Mouse (Mus musculus) hindbrain, embryonic 12.5 days (tissue): ENCODE measurements around the gene Sh3bgrl2. TPM values are rescaled to one million over a fixed set of nuclear protein-coding genes. Genes with fewer than 3 reads are reported as not detected.

ENCODE experiments used
- ATAC-seq: fragments of 200-750 bp; cut with Nextera tagmentation; 2 replicates; pipeline ENCODE4 v1.8.0; 2017; ENCODE audit warnings: moderate TSS enrichment; ENCODE audit not compliant: low FRiP score
- H3K27ac ChIP-seq: fragments of 300-500 bp; sonication (generic); 2 replicates; pipeline ENCODE4 v1.5.1; 2016; ENCODE audit warnings: mild to moderate bottlenecking
- H3K27me3 ChIP-seq: fragments of 300-500 bp; sonication (generic); 2 replicates; pipeline ENCODE4 v1.6.1; 2016; ENCODE audit warnings: mild to moderate bottlenecking
- H3K36me3 ChIP-seq: fragments of 300-500 bp; sonication (generic); 2 replicates; pipeline ENCODE4 v1.6.1; 2016; ENCODE audit warnings: mild to moderate bottlenecking
- H3K4me1 ChIP-seq: fragments of 300-500 bp; sonication (generic); 2 replicates; pipeline ENCODE4 v1.6.1; 2016
- H3K4me2 ChIP-seq: fragments of 300-500 bp; sonication (generic); replicated peaks from 2 replicates; pipeline ENCODE4 v1.6.1; 2016; ENCODE audit warnings: mild to moderate bottlenecking
- H3K4me3 ChIP-seq: fragments of 300-500 bp; sonication (generic); 2 replicates; pipeline ENCODE4 v1.5.1; 2016; ENCODE audit warnings: mild to moderate bottlenecking
- H3K9ac ChIP-seq: fragments of 300-500 bp; sonication (generic); 2 replicates; pipeline ENCODE4 v1.6.1; 2016; ENCODE audit warnings: mild to moderate bottlenecking, moderate library complexity
- H3K9me3 ChIP-seq: fragments of 300-500 bp; sonication (generic); replicated peaks from 2 replicates; pipeline ENCODE4 v1.6.1; 2016; ENCODE audit warnings: mild to moderate bottlenecking
- WGBS: fragments of 180-500 bp; shearing (Covaris S2); methylation state at CpG from one replicate; pipeline ENCODE4 v1.1.7; 2016; 5-methylcytosine and 5-hydroxymethylcytosine counted together
- polyA plus RNA-seq: library from polyadenylated mRNA; unstranded; fragments of >200 nt; fragmentation: Nextera tagmentation; extraction: Ambion mirVana; gene quantifications from 2 replicates; pipeline ENCODE4 v1.2.1, GENCODE M21; 2016

Sh3bgrl2 gene
- polyA plus RNA-seq, 1 experiment from 2014 or later = 8.1 TPM

GRCm38 (mm10) chr9:83579049-83579448, 30.9 kb downstream of the Sh3bgrl2 start:
- H3K9me3 ChIP-seq = no peaks in the 10 kb centered on the region
- 78% methylated on average over 4 of the region's 4 CpGs for WGBS
- H3K27ac ChIP-seq = no peak overlapping the region
- no peak overlapping the region for H3K9ac ChIP-seq
- no peak overlapping the region for H3K4me3 ChIP-seq
- H3K4me1 ChIP-seq = no peaks in the 10 kb centered on the region
- no peaks in the 10 kb centered on the region for H3K36me3 ChIP-seq
- no peak for ATAC-seq
- H3K4me2 ChIP-seq = no peak overlapping the region
- H3K27me3 ChIP-seq = no peaks in the 10 kb centered on the region

- 72% methylated on average over 7 of the region's 7 CpGs for WGBS
These were observed 34.6 kb downstream of the Sh3bgrl2 start for GRCm38 (mm10) chr9:83582748-83583147.

GRCm38 (mm10) chr9:83586316-83587050, 38.4 kb downstream of the Sh3bgrl2 start:
- Histone ChIP-seq H3K4me2 (no peak overlapping the region), H3K9ac (no peak overlapping the region), H3K36me3 (no peaks in the 10 kb centered on the region), H3K4me3 (no peak overlapping the region), H3K4me1 (peaks cover 7% of the 10 kb centered on the region; the same call in 1 of the 2 replicates), H3K27me3 (no peaks in the 10 kb centered on the region), H3K9me3 (no peaks in the 10 kb centered on the region), H3K27ac (no peak overlapping the region)
- no peak for ATAC-seq
- WGBS = 89% methylated on average over 17 of the region's 17 CpGs

More at GRCm38 (mm10) chr9:83582748-83583147, 34.6 kb downstream of the Sh3bgrl2 start:
- Histone ChIP-seq H3K4me1 (no peaks in the 10 kb centered on the region), H3K36me3 (no peaks in the 10 kb centered on the region), H3K4me2 (no peak overlapping the region), H3K4me3 (no peak overlapping the region), H3K27me3 (no peaks in the 10 kb centered on the region), H3K9ac (no peak overlapping the region), H3K27ac (no peak overlapping the region), H3K9me3 (no peaks in the 10 kb centered on the region)
- ATAC-seq = no peak

- H3K4me3 ChIP-seq = no peak overlapping the region
- no peaks in the 10 kb centered on the region for H3K27me3 ChIP-seq
- no peak overlapping the region for H3K4me2 ChIP-seq
- whole genome bisulfite sequencing = 94% methylated on average over 9 of the region's 9 CpGs
- peaks cover 7% of the 10 kb centered on the region; the same call in 1 of the 2 replicates for H3K4me1 ChIP-seq
- no peak overlapping the region for H3K27ac ChIP-seq
- no peak overlapping the region for H3K9ac ChIP-seq
- no peaks in the 10 kb centered on the region for H3K9me3 ChIP-seq
- no peak for ATAC-seq
- no peaks in the 10 kb centered on the region for H3K36me3 ChIP-seq
These were observed 39.0 kb downstream of the Sh3bgrl2 start for GRCm38 (mm10) chr9:83587116-83587515.

GRCm38 (mm10) chr9:83589063-83589462, 40.9 kb downstream of the Sh3bgrl2 start:
- 91% methylated on average over 2 of the region's 2 CpGs for WGBS
- Histone ChIP-seq H3K4me2 (no peak overlapping the region), H3K4me1 (peaks cover 7% of the 10 kb centered on the region; the same call in 1 of the 2 replicates), H3K4me3 (no peak overlapping the region), H3K9ac (no peak overlapping the region), H3K27ac (no peak overlapping the region), H3K36me3 (no peaks in the 10 kb centered on the region), H3K27me3 (no peaks in the 10 kb centered on the region), H3K9me3 (no peaks in the 10 kb centered on the region)
- no peak for ATAC-seq

- Histone ChIP-seq H3K36me3 (no peaks in the 10 kb centered on the region), H3K27ac (peak overlapping the region; percentile 2), H3K4me3 (no peak overlapping the region), H3K4me1 (peaks cover 7% of the 10 kb centered on the region; the same call in 1 of the 2 replicates), H3K9me3 (no peaks in the 10 kb centered on the region), H3K4me2 (no peak overlapping the region), H3K9ac (no peak overlapping the region), H3K27me3 (no peaks in the 10 kb centered on the region)
- peak; percentile 60; the same call in 1 of the 2 replicates for ATAC-seq
- 60% methylated on average over 14 of the region's 14 CpGs for WGBS
These were observed 41.7 kb downstream of the Sh3bgrl2 start for GRCm38 (mm10) chr9:83589680-83590467.

- peaks cover 7% of the 10 kb centered on the region; the same call in 1 of the 2 replicates for H3K4me1 ChIP-seq
- H3K27me3 ChIP-seq = no peaks in the 10 kb centered on the region
- H3K4me2 ChIP-seq = no peak overlapping the region
- H3K36me3 ChIP-seq = no peaks in the 10 kb centered on the region
- H3K9me3 ChIP-seq = no peaks in the 10 kb centered on the region
- 88% methylated on average over 10 of the region's 10 CpGs for WGBS
- no peak overlapping the region for H3K27ac ChIP-seq
- H3K4me3 ChIP-seq = no peak overlapping the region
- no peak overlapping the region for H3K9ac ChIP-seq
- ATAC-seq = no peak
These were observed 43.8 kb downstream of the Sh3bgrl2 start for GRCm38 (mm10) chr9:83591848-83592456.

- no peak overlapping the region for H3K27ac ChIP-seq
- H3K4me3 ChIP-seq = no peak overlapping the region
- H3K27me3 ChIP-seq = no peaks in the 10 kb centered on the region
- H3K9me3 ChIP-seq = no peaks in the 10 kb centered on the region
- no peak for ATAC-seq
- peaks cover 7% of the 10 kb centered on the region; the same call in 1 of the 2 replicates for H3K4me1 ChIP-seq
- 93% methylated on average over 5 of the region's 5 CpGs for WGBS
- no peaks in the 10 kb centered on the region for H3K36me3 ChIP-seq
- no peak overlapping the region for H3K4me2 ChIP-seq
- no peak overlapping the region for H3K9ac ChIP-seq
These were observed 45.7 kb downstream of the Sh3bgrl2 start for GRCm38 (mm10) chr9:83593811-83594210.

GRCm38 (mm10) chr9:83596132-83596531, 48.0 kb downstream of the Sh3bgrl2 start:
- no peak overlapping the region for H3K9ac ChIP-seq
- H3K27ac ChIP-seq = no peak overlapping the region
- no peak overlapping the region for H3K4me3 ChIP-seq
- no peak overlapping the region for H3K4me2 ChIP-seq
- H3K27me3 ChIP-seq = no peaks in the 10 kb centered on the region
- 90% methylated on average over 6 of the region's 6 CpGs for whole genome bisulfite sequencing
- H3K36me3 ChIP-seq = no peaks in the 10 kb centered on the region
- no peak for ATAC-seq
- H3K9me3 ChIP-seq = no peaks in the 10 kb centered on the region
- no peaks in the 10 kb centered on the region; the same call in 1 of the 2 replicates for H3K4me1 ChIP-seq

- H3K27ac ChIP-seq = no peak overlapping the region
- no peak for ATAC-seq
- H3K27me3 ChIP-seq = no peaks in the 10 kb centered on the region
- no peak overlapping the region for H3K4me2 ChIP-seq
- no peaks in the 10 kb centered on the region for H3K36me3 ChIP-seq
- H3K4me1 ChIP-seq = peaks cover 2% of the 10 kb centered on the region; the same call in 1 of the 2 replicates
- H3K9ac ChIP-seq = no peak overlapping the region
- H3K9me3 ChIP-seq = no peaks in the 10 kb centered on the region
- WGBS = 74% methylated on average over 13 of the region's 13 CpGs
- no peak overlapping the region for H3K4me3 ChIP-seq
These were observed 48.7 kb downstream of the Sh3bgrl2 start for GRCm38 (mm10) chr9:83596646-83597481.

GRCm38 (mm10) chr9:83598047-83598446, 49.9 kb downstream of the Sh3bgrl2 start:
- Histone ChIP-seq H3K9ac (no peak overlapping the region), H3K36me3 (no peaks in the 10 kb centered on the region), H3K27me3 (no peaks in the 10 kb centered on the region), H3K4me1 (peaks cover 5% of the 10 kb centered on the region; the same call in 1 of the 2 replicates), H3K4me2 (no peak overlapping the region), H3K9me3 (no peaks in the 10 kb centered on the region), H3K27ac (no peak overlapping the region), H3K4me3 (no peak overlapping the region)
- WGBS = 79% methylated on average over 7 of the region's 7 CpGs
- ATAC-seq = no peak
